Mouse (Mus musculus): ENCODE measurements at regions not wholly inside any gene's neighbourhood (a gene's known extent, or its start where the extent isn't known, plus 50 kb on each side); places are given as distances from the start of the nearest gene placed in this dataset.

- no peak overlapping the region for H3K4me3 ChIP-seq
- no peak overlapping the region for H3K4me2 ChIP-seq (ENCODE audit: low read depth)
- TF ChIP-seq TCF3 (IDR thresholded peaks at IDR 0.05; ENCODE audit: insufficient read length, low read depth) (no peak), MAX (IDR thresholded peaks at IDR 0.05; ENCODE audit: low read depth) (no peak), USF1 (IDR thresholded peaks at IDR 0.05; ENCODE audit: low read depth) (no peak), POLR2A (IDR thresholded peaks at IDR 0.05; ENCODE audit: insufficient read length, low read depth) (no peak), MYOD1 (IDR thresholded peaks at IDR 0.05; ENCODE audit: control insufficient read depth in 1 of 3, insufficient read length in 2 of 3, low read depth in 2 of 3) (no peak), E2F4 (IDR thresholded peaks at IDR 0.05; ENCODE audit: insufficient read depth) (no peak), TCF12 (IDR thresholded peaks at IDR 0.05; ENCODE audit: insufficient read depth, poor library complexity, severe bottlenecking) (no peak), MYOG (IDR thresholded peaks at IDR 0.05; ENCODE audit: control insufficient read depth in 1 of 3, insufficient read depth in 1 of 3, insufficient read length in 2 of 3, low read depth in 2 of 3) (no peak), SRF (IDR thresholded peaks at IDR 0.05; ENCODE audit: control insufficient read depth, insufficient read length, low read depth) (no peak), CEBPB (IDR thresholded peaks at IDR 0.05; ENCODE audit: insufficient read depth, poor library complexity, severe bottlenecking) (no peak), REST (IDR thresholded peaks at IDR 0.05; ENCODE audit: insufficient read depth, insufficient read length) (no peak), POLR2AphosphoS2 (IDR thresholded peaks at IDR 0.05; ENCODE audit: insufficient read length, low read depth) (no peak)
- H3K79me2 ChIP-seq (ENCODE audit: control insufficient read depth, insufficient read depth) = no peaks in the 10 kb centered on the region
- no peaks in the 10 kb centered on the region for H3K36me3 ChIP-seq (ENCODE audit: control insufficient read depth, insufficient read depth)
- H3ac ChIP-seq (ENCODE audit: control insufficient read depth, insufficient read length) = no peak overlapping the region
- no peaks in the 10 kb centered on the region for H3K27me3 ChIP-seq (ENCODE audit: control insufficient read depth, insufficient read depth, insufficient read length)
Observed at GRCm38 (mm10) chr16:12800181-12800580, 309.3 kb upstream of the Ercc4 start.

- TF ChIP-seq CEBPB (IDR thresholded peaks at IDR 0.05; ENCODE audit: insufficient read depth, poor library complexity, severe bottlenecking) (no peak), TCF12 (IDR thresholded peaks at IDR 0.05; ENCODE audit: insufficient read depth, poor library complexity, severe bottlenecking) (no peak), MAX (IDR thresholded peaks at IDR 0.05; ENCODE audit: low read depth) (no peak), REST (IDR thresholded peaks at IDR 0.05; ENCODE audit: insufficient read depth, insufficient read length) (no peak), POLR2AphosphoS2 (IDR thresholded peaks at IDR 0.05; ENCODE audit: insufficient read length, low read depth) (no peak)
- H3K27me3 ChIP-seq (ENCODE audit: control insufficient read depth, insufficient read depth, insufficient read length) = no peaks in the 10 kb centered on the region
- no peak overlapping the region for H3ac ChIP-seq (ENCODE audit: control insufficient read depth, insufficient read length)
- H3K4me2 ChIP-seq (ENCODE audit: low read depth) = no peak overlapping the region
- H3K36me3 ChIP-seq (ENCODE audit: control insufficient read depth, insufficient read depth) = no peaks in the 10 kb centered on the region
- H3K4me3 ChIP-seq = no peak overlapping the region
- no peaks in the 10 kb centered on the region for H3K79me2 ChIP-seq (ENCODE audit: control insufficient read depth, insufficient read depth)
Observed at GRCm38 (mm10) chr16:12802651-12803050, 306.8 kb upstream of the Ercc4 start.

GRCm38 (mm10) chr16:12807351-12807871 lies 302.1 kb upstream of the Ercc4 start:
- Histone ChIP-seq H3K36me3 (ENCODE audit: control insufficient read depth, insufficient read depth) (no peaks in the 10 kb centered on the region), H3ac (ENCODE audit: control insufficient read depth, insufficient read length) (no peak overlapping the region)
- TF ChIP-seq TCF12 (IDR thresholded peaks at IDR 0.05; ENCODE audit: insufficient read depth, poor library complexity, severe bottlenecking) = no peak
- TF ChIP-seq SRF (IDR thresholded peaks at IDR 0.05; ENCODE audit: control insufficient read depth, insufficient read length, low read depth) = no peak
- no peak for TF ChIP-seq MYOD1 (IDR thresholded peaks at IDR 0.05; ENCODE audit: control insufficient read depth in 1 of 3, insufficient read length in 2 of 3, low read depth in 2 of 3)

GRCm38 (mm10) chr16:12811088-12811487 lies 298.4 kb upstream of the Ercc4 start:
- H3K36me3 ChIP-seq (ENCODE audit: control insufficient read depth, insufficient read depth) = no peaks in the 10 kb centered on the region
- no peaks in the 10 kb centered on the region for H3K27me3 ChIP-seq (ENCODE audit: control insufficient read depth, insufficient read depth, insufficient read length)
- H3ac ChIP-seq (ENCODE audit: control insufficient read depth, insufficient read length) = no peak overlapping the region
- H3K4me3 ChIP-seq = no peak overlapping the region
- TF ChIP-seq TCF3 (IDR thresholded peaks at IDR 0.05; ENCODE audit: insufficient read length, low read depth) (no peak), MYOG (IDR thresholded peaks at IDR 0.05; ENCODE audit: control insufficient read depth in 1 of 3, insufficient read depth in 1 of 3, insufficient read length in 2 of 3, low read depth in 2 of 3) (no peak), REST (IDR thresholded peaks at IDR 0.05; ENCODE audit: insufficient read depth, insufficient read length) (no peak)
- no peak overlapping the region for H3K4me2 ChIP-seq (ENCODE audit: low read depth)
- no peaks in the 10 kb centered on the region for H3K79me2 ChIP-seq (ENCODE audit: control insufficient read depth, insufficient read depth)

More at GRCm38 (mm10) chr16:12807351-12807871, 302.1 kb upstream of the Ercc4 start:
- H3K4me2 ChIP-seq (ENCODE audit: low read depth) = no peak overlapping the region
- no peak overlapping the region for H3K4me3 ChIP-seq
- no peaks in the 10 kb centered on the region for H3K27me3 ChIP-seq (ENCODE audit: control insufficient read depth, insufficient read depth, insufficient read length)
- no peaks in the 10 kb centered on the region for H3K79me2 ChIP-seq (ENCODE audit: control insufficient read depth, insufficient read depth)

GRCm38 (mm10) chr16:12824646-12825045 lies 284.8 kb upstream of the Ercc4 start:
- H3K36me3 ChIP-seq (ENCODE audit: control insufficient read depth, insufficient read depth) = no peaks in the 10 kb centered on the region
- H3ac ChIP-seq (ENCODE audit: control insufficient read depth, insufficient read length) = no peak overlapping the region
- TF ChIP-seq TCF12 (IDR thresholded peaks at IDR 0.05; ENCODE audit: insufficient read depth, poor library complexity, severe bottlenecking) (no peak), TCF3 (IDR thresholded peaks at IDR 0.05; ENCODE audit: insufficient read length, low read depth) (no peak), POLR2AphosphoS2 (IDR thresholded peaks at IDR 0.05; ENCODE audit: insufficient read length, low read depth) (no peak), USF1 (IDR thresholded peaks at IDR 0.05; ENCODE audit: low read depth) (no peak), E2F4 (IDR thresholded peaks at IDR 0.05; ENCODE audit: insufficient read depth) (no peak), SRF (IDR thresholded peaks at IDR 0.05; ENCODE audit: control insufficient read depth, insufficient read length, low read depth) (no peak), CEBPB (IDR thresholded peaks at IDR 0.05; ENCODE audit: insufficient read depth, poor library complexity, severe bottlenecking) (no peak), REST (IDR thresholded peaks at IDR 0.05; ENCODE audit: insufficient read depth, insufficient read length) (no peak), MYOG (IDR thresholded peaks at IDR 0.05; ENCODE audit: control insufficient read depth in 1 of 3, insufficient read depth in 1 of 3, insufficient read length in 2 of 3, low read depth in 2 of 3) (no peak), MAX (IDR thresholded peaks at IDR 0.05; ENCODE audit: low read depth) (no peak), MYOD1 (IDR thresholded peaks at IDR 0.05; ENCODE audit: control insufficient read depth in 1 of 3, insufficient read length in 2 of 3, low read depth in 2 of 3) (no peak), POLR2A (IDR thresholded peaks at IDR 0.05; ENCODE audit: insufficient read length, low read depth) (no peak)
- no peak overlapping the region for H3K4me2 ChIP-seq (ENCODE audit: low read depth)
- no peaks in the 10 kb centered on the region for H3K79me2 ChIP-seq (ENCODE audit: control insufficient read depth, insufficient read depth)
- H3K4me3 ChIP-seq = no peak overlapping the region
- no peaks in the 10 kb centered on the region for H3K27me3 ChIP-seq (ENCODE audit: control insufficient read depth, insufficient read depth, insufficient read length)

All from myocyte (in vitro differentiated cells).